Comparison of ENCODE assay signal across 14 mouse cellular contexts in the genomic region with DNA sequence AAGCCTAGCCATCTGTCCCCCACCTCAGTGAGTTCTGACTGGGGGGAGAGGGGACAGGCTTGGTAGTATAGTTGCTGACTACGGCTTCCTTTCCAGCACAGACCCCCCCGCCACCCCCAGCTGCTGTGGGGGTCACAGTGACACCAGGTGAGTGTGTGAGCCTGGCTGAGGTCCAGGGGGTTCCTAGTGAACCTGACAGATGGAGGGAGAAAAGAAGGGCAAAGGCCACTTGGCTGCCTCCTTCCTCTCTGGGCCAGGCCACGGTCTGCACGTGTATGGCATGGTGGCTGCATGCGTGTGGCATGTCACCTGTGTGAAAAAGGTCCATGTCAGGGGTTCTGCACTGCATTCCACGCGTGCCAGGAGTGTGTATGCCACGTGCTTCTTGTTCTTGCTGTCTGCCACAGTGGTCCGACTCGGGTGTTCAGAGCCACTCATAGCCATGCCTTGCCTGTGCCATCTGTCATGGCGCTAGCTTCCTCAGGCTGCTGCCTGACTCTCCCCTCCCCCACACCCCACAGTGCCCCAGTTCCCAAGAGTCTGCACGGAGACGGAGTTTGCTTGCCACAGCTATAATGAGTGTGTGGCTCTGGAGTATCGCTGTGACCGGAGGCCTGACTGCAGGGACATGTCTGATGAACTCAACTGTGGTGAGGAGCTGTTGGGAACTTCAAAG. TPM values are rescaled to one million over a fixed set of nuclear protein-coding genes. Genes with fewer than 3 reads are reported as not detected.
DNase-seq lines count a peak whose midpoint lies in the region; ATAC-seq and TF ChIP-seq lines count a peak whose summit lies in the region.
"Had no signal": no experiment of that assay in that cellular context is flagged by ENCODE, and none has a peak within 500 bp of the region (broad histone marks: within the 10 kb centered on the region; RNA-seq: fewer than 3 reads in every experiment).

No protein-coding gene starts in this region.

- no peak overlapping the region for H3K4me3 ChIP-seq in midbrain, embryonic 13.5 days (replicated peaks)
- no peak overlapping the region for H3K4me3 ChIP-seq in midbrain, embryonic 15.5 days
- no peak overlapping the region for H3K4me3 ChIP-seq in forebrain, embryonic 14.5 days (ENCODE audit: low read depth, low read length)
- H3K4me3 ChIP-seq in midbrain, postnatal 0 days (ENCODE audit: low read depth, low read length) = no peak overlapping the region

- H3K4me1 ChIP-seq in midbrain, embryonic 13.5 days (replicated peaks) = peaks cover 12% of the 10 kb centered on the region
- peaks cover 9% of the 10 kb centered on the region for H3K4me1 ChIP-seq in midbrain, embryonic 15.5 days
- H3K4me1 ChIP-seq in forebrain, embryonic 14.5 days (ENCODE audit: control insufficient read depth, insufficient read depth, low read length) = peaks cover 9% of the 10 kb centered on the region; the same call in 1 of the 2 replicates
- H3K4me1 ChIP-seq in midbrain, postnatal 0 days (ENCODE audit: insufficient read depth, low read length) = no peaks in the 10 kb centered on the region

- H3K27me3 ChIP-seq in midbrain, embryonic 13.5 days = no peaks in the 10 kb centered on the region
- no peaks in the 10 kb centered on the region for H3K27me3 ChIP-seq in midbrain, embryonic 15.5 days (replicated peaks)
- H3K27me3 ChIP-seq in forebrain, embryonic 14.5 days (replicated peaks; ENCODE audit: control insufficient read depth, insufficient read depth, low read length) = no peaks in the 10 kb centered on the region
- no peaks in the 10 kb centered on the region for H3K27me3 ChIP-seq in midbrain, postnatal 0 days (ENCODE audit: insufficient read depth, low read length)

- H3K4me2 ChIP-seq in midbrain, embryonic 13.5 days (replicated peaks) = no peak overlapping the region
- H3K4me2 ChIP-seq in midbrain, embryonic 15.5 days = no peak overlapping the region
- no peak overlapping the region for H3K4me2 ChIP-seq in forebrain, embryonic 14.5 days (ENCODE audit: low read length)
- H3K4me2 ChIP-seq in midbrain, postnatal 0 days (ENCODE audit: low read depth, low read length, poor library complexity, severe bottlenecking) = no peak overlapping the region

- intact Hi-C loops in left cerebral cortex, postnatal 10 days (cut with DNase I) = no loop called here

- H3K9ac ChIP-seq in midbrain, embryonic 13.5 days (replicated peaks) = no peak overlapping the region
- no peak overlapping the region for H3K9ac ChIP-seq in midbrain, embryonic 15.5 days
- H3K9ac ChIP-seq in forebrain, embryonic 14.5 days (ENCODE audit: low read length) = no peak overlapping the region
- no peak overlapping the region for H3K9ac ChIP-seq in midbrain, postnatal 0 days (replicated peaks; ENCODE audit: low read length, poor library complexity, severe bottlenecking)

- peak; percentile 66 to 67 for DNase-seq in cerebellum, postnatal 10 days
- no peak for DNase-seq in cerebellum, adult 9-11 months
- DNase-seq in forebrain, embryonic 14.5 days (ENCODE audit: low spot score) = peak; percentile 72
- peak; percentile 30 for DNase-seq in midbrain, postnatal 0 days (ENCODE audit: low spot score)
- no peak for DNase-seq in adrenal gland, adult 2 months
- DNase-seq in left cerebral cortex, postnatal 10 days (ENCODE audit: extremely low spot score in 1 of 2, low spot score in 2 of 2) = no peak
- DNase-seq: embryo, embryonic 11 days; gastrocnemius, postnatal 10 days; lung, adult 2 months had no signal

- H3K36me3 ChIP-seq in midbrain, embryonic 13.5 days = no peaks in the 10 kb centered on the region
- H3K36me3 ChIP-seq in midbrain, embryonic 15.5 days (replicated peaks) = no peaks in the 10 kb centered on the region
- H3K36me3 ChIP-seq in forebrain, embryonic 14.5 days (ENCODE audit: control insufficient read depth, insufficient read depth, low read length) = no peaks in the 10 kb centered on the region
- no peaks in the 10 kb centered on the region for H3K36me3 ChIP-seq in midbrain, postnatal 0 days (ENCODE audit: insufficient read depth, low read length)

- H3K27ac ChIP-seq in midbrain, embryonic 13.5 days = 0 out of 2 replicates have a peak overlapping the region, but pooled peaks have one; percentile 3
- no peak overlapping the region for H3K27ac ChIP-seq in midbrain, embryonic 15.5 days
- H3K27ac ChIP-seq in forebrain, embryonic 14.5 days (ENCODE audit: low read depth, low read length) = peak overlapping the region; percentile 52; the same call in 1 of the 2 replicates
- no peak overlapping the region for H3K27ac ChIP-seq in midbrain, postnatal 0 days (ENCODE audit: low read depth, low read length)

- 77% methylated on average over 15 of the region's 15 CpGs for WGBS in midbrain, embryonic 13.5 days
- 69% methylated on average over 15 of the region's 15 CpGs for WGBS in midbrain, embryonic 15.5 days
- 69% methylated on average over 15 of the region's 15 CpGs for WGBS in forebrain, embryonic 14.5 days
- WGBS in midbrain, postnatal 0 days = 72% methylated on average over 15 of the region's 15 CpGs

- H3K9me3 ChIP-seq in midbrain, embryonic 13.5 days = no peaks in the 10 kb centered on the region
- no peaks in the 10 kb centered on the region for H3K9me3 ChIP-seq in midbrain, embryonic 15.5 days
- H3K9me3 ChIP-seq in forebrain, embryonic 14.5 days (replicated peaks; ENCODE audit: control insufficient read depth, low read length) = no peaks in the 10 kb centered on the region
- no peaks in the 10 kb centered on the region for H3K9me3 ChIP-seq in midbrain, postnatal 0 days (ENCODE audit: low read length)

- TF ChIP-seq CTCF in midbrain, postnatal 0 days (IDR thresholded peaks at IDR 0.05) = no peak

- ATAC-seq in midbrain, embryonic 13.5 days = 0 out of 2 replicates have a peak, but pooled peaks have one; percentile 40
- ATAC-seq in midbrain, embryonic 15.5 days (replicated peaks) = no peak
- peak; percentile 85 for ATAC-seq in forebrain, embryonic 14.5 days
- 0 out of 2 replicates have a peak, but pooled peaks have one; percentile 41 for ATAC-seq in midbrain, postnatal 0 days (ENCODE audit: low FRiP score)

RNA-seq across cellular contexts. Expression of gene Hspg2, which starts 41.6 kb away (rescaled TPM):
- polyA plus RNA-seq in midbrain, embryonic 13.5 days (2015; fragmentation: Nextera tagmentation; extraction: Ambion mirVana) = 4.2 and 5.0 TPM in 2 replicates
- polyA plus RNA-seq in midbrain, embryonic 15.5 days (2015; fragmentation: Nextera tagmentation; extraction: Ambion mirVana) = 4.0 and 4.1 TPM in 2 replicates
- 4.0 and 4.7 TPM in 2 replicates for polyA plus RNA-seq in forebrain, embryonic 14.5 days (2014; fragmentation: Nextera tagmentation; extraction: Ambion mirVana)
- total RNA-seq in midbrain, postnatal 0 days (2014; rRNA removed) = 26.1 and 30.5 TPM in 2 replicates
- 1.4 and 2.2 TPM in 2 replicates for polyA plus RNA-seq in midbrain, postnatal 0 days (2015; fragmentation: Nextera tagmentation; extraction: Ambion mirVana)
- total RNA-seq in adrenal gland, adult 2 months (2021) = 100 to 1,000 TPM in 1 of 2 experiments, 10 to 100 TPM in 1; 87.4 to 150 TPM
- 122 and 125 TPM in 2 replicates for polyA plus RNA-seq in adrenal gland, adult 2 months (2012; rRNA removed)
- 10 to 100 TPM; 11.0 to 11.5 TPM for total RNA-seq in left cerebral cortex, postnatal 10 days (2021)
- total RNA-seq: hematopoietic stem cell, adult 5-6 weeks had no signal

RNA-seq across cellular contexts. Expression of gene 1700013G24Rik, which starts 57.1 kb away (rescaled TPM):
- polyA plus RNA-seq in midbrain, embryonic 13.5 days (2015; fragmentation: Nextera tagmentation; extraction: Ambion mirVana) = not detected in 2 replicates
- not detected in 2 replicates for polyA plus RNA-seq in midbrain, embryonic 15.5 days (2015; fragmentation: Nextera tagmentation; extraction: Ambion mirVana)
- not detected in 2 replicates for polyA plus RNA-seq in forebrain, embryonic 14.5 days (2014; fragmentation: Nextera tagmentation; extraction: Ambion mirVana)
- total RNA-seq in midbrain, postnatal 0 days (2014; rRNA removed) = not detected in 2 replicates
- polyA plus RNA-seq in midbrain, postnatal 0 days (2015; fragmentation: Nextera tagmentation; extraction: Ambion mirVana) = not detected in 2 replicates
- total RNA-seq in adrenal gland, adult 2 months (2021) = not detected
- not detected in 2 replicates for polyA plus RNA-seq in adrenal gland, adult 2 months (2012; rRNA removed)
- total RNA-seq in left cerebral cortex, postnatal 10 days (2021) = not detected
- total RNA-seq: adrenal gland, postnatal 36 days; gastrocnemius, postnatal 10 days; hematopoietic stem cell, adult 5-6 weeks had no signal
- polyA plus RNA-seq: small intestine, adult 2 months had no signal

Comparison
In these comparisons a context has a peak if more than half of its experiments do, and no peak if none do; other contexts are left out.
1. DNase-seq: peak in cerebellum, postnatal 10 days (2 of 2), forebrain, embryonic 14.5 days (single experiment) and midbrain, postnatal 0 days (single experiment); none in cerebellum, adult 9-11 months (single experiment), adrenal gland, adult 2 months (single experiment) and left cerebral cortex, postnatal 10 days (0 of 2).
2. H3K27ac ChIP-seq: peak in midbrain, embryonic 13.5 days (single experiment) and forebrain, embryonic 14.5 days (single experiment); none in midbrain, embryonic 15.5 days (single experiment) and midbrain, postnatal 0 days (single experiment).
3. RNA of gene Hspg2, which starts 41.6 kb away (polyA plus RNA-seq): 122 to 125 TPM in adrenal gland, adult 2 months; 4.2 to 5.0 TPM in midbrain, embryonic 13.5 days, 4.0 to 4.1 TPM in midbrain, embryonic 15.5 days, 4.0 to 4.7 TPM in forebrain, embryonic 14.5 days and 1.4 to 2.2 TPM in midbrain, postnatal 0 days; every median in the first group is over 10 times any median in the second.